Mouse (Mus musculus): ENCODE results near the gene Zfp607a. TPM values are rescaled to one million over a fixed set of nuclear protein-coding genes. Genes with fewer than 3 reads are reported as not detected.
A peak's percentile ranks its signal among the peaks of the same experiment; 100 is the strongest.
"Not testable (repeated sequence)": the region's sequence is repeated elsewhere in the genome, so short reads cannot be mapped to it uniquely, and the experiment has no call there.

The Zfp607a gene
- total RNA-seq (2021): 7.2 and 8.0 TPM in 2 replicates
- long read RNA-seq, partial matches to known transcripts: 2 of 5 reads
- long read RNA-seq, other reads (novel, unspliced or antisense): 1 of 5 reads

DNA sequence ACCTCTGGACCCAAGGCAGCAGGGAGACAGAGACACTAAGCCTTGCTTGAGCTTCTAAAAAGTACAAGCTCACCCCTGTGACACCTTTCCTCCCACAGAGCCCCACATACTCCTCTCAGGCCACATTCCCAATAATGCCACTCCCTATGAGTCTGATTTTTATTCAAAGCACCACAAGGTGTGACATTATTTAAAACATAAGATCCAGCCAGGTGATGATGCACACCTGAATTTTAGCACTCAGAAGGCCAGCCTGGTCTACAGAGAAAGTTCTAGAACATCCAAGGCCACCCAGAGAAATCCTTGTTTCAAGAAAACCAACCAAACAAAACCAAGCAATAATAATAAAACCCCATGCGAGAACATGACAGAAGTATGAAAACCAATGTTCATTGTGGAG lies at the start of gene Zfp607a:
Gene Zfp607a, plus strand, starts transcription at position 301 of the 400 bp plus-strand sequence.
- no peak for DNase-seq

DNA sequence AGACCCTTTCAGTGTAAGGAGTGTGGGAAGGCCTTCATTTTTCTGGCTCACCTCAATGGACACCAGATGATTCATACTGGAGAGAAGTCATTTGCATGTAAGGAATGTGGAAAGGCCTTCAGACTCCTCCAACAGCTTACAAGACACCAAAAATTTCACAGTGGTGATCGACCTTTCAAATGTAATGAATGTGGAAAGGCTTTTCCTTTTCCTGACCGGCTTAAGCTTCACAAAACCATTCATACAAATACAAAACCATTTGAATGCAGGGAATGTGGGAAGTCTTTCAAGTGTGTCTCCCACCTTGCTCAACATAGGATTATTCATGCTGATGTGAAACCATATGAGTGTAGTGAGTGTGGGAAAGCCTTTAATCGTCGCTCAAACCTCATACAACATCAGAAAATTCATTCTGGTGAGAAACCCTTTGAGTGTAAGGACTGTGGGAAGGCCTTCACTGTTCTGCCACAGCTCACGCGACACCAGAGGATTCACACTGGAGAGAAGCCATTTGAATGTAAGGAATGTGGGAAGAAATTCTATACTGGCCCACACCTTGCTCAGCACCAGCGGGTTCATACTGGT lies 38.7 kb upstream of the Zfp607a start:
- DNase-seq: no peak

DNA sequence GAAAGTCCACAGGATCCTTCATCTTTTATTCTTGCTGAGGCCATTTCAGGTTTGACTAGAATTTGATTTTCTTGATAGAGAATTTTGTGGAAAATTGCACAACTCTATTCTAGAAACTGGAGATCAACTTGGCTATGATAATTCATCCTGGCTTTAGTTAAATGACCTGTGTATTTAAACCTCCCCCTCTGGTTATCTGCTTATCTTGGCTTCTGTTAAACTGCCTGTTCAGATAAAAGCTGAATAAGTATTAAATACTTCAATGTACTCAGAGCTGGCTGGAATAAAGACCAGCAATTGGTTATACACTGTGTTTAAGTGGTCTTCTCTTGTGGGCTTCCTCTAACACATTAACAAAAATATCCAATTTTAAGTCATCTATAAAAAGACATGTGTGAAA lies 34.7 kb upstream of the Zfp607a start:
- DNase-seq: no peak

DNA sequence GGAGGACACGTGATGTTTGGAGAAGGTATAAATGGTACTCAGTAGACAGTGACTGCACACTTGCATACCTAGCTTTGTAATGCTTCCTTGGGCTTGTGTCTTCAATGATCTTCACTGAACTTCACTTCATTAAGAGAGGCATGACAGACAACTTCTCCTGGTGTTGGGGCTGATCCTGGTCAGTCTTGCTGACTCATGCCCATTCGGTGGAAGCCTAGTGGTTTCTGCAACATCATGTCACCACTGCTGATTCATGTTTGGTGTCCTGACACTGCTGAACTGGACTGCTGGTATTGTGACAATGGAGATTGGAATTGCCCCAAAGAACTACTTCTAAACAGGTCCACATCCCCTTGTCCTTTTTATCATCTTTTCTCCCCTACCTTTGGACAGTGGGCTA lies 23.2 kb upstream of the Zfp607a start:
- DNase-seq: no peak

DNA sequence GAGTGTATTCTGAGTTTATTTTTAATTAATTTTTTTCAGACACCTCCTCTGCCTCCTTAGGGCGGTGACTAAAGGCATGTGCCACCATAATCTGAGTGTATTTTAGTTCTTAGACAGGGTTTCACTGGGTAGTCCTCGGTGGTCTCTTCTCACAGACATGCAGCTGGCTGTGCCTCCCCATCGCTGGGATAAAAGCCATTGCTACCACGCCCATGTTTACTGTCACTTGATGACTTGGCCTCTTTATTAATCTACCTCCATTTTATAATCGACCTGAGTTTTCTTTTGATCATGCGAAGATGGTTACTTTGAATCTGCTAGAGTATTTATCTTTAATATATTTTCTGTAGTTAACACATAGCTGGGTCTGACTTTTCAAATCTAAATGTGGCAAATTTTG lies 19.4 kb upstream of the Zfp607a start:
- DNase-seq: no peak

DNA sequence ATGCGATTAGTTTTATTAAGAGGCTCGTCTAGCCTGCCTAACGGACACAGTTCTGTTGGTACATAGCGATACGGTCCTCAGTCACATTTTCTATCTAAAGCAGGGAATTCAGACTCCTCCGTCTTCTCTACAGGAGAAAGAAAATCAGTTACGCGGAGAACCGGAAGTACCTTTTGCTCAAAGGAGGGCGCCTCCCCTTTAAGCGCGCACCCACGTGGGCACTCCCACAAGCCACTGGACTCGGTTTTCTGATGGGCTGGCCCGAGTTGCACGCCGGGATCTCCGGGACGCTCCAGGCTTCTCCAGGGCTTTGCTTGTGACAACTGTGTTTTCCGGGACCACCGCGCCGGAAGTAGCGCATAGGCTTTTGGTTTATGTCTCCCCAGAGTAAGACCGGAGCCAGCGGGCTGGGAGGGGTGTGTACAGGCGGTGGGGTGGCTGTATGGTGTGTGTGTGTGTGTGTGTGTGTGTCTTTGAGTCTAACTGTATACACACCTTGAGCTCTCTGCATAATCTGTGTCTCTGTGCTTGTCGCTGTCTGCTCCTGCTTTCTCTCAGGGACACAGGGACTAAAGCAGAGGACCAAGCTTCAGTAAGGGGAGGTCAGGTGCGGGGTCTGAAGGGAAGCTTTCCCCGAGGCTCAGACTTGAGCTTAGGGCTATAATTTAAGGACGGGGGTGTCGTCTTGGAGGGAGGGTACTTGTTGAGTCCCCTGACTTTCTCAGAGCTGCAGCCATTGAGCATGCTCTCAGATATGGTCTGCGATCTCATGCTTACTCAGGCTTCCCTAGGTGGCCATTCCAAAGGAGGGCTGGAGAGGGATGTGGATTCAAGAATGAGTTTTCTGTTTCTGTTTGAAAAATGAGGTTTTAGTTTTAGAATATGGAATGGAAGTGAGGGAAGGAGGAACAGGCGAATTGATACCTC lies 18.7 kb upstream of the Zfp607a start, which contains the start of gene Zfp59:
Gene Zfp59, plus strand, starts transcription at position 285 of the 927 bp plus-strand sequence.
- DNase-seq: peak; percentile 87

DNA sequence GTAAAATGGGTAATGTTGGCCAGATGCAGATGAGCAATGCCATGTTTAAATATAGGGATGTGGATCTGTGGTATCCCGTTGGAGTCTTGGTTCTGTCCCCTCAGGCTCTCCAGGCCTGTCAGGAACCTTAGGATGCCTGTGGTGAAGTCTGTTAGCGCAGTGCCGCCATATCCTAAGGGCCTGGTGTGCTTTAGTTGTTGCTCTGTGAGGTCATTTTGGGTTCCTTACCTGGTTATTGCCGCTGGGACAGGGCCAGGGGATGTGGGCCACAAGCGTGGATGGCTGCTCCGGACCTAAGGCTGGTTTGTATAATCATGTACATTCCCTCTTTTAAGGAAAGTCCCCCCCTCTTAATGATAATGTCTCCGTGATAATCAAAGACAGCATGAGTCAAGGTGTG lies 17.7 kb upstream of the Zfp607a start:
- no peak for DNase-seq

DNA sequence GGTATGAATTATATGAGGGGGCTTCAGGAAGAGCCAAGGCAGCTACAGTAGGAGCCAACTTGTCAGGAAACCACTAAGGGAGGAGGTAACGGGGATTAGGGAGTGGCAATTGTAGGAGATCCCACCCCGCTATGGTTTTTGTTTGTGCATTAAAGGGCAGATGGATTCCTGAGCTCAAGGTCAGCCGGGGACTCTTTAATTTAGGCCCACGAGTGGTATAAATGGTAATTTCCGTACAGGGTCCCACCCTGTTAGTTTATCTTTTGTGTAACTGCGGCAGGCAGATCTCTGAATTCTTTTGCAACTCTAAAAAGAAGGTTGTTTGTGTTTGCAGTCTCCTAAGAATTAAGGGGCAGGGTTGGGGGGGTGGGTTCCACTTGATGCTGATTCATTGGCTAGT lies 17.2 kb upstream of the Zfp607a start:
- DNase-seq: no peak

DNA sequence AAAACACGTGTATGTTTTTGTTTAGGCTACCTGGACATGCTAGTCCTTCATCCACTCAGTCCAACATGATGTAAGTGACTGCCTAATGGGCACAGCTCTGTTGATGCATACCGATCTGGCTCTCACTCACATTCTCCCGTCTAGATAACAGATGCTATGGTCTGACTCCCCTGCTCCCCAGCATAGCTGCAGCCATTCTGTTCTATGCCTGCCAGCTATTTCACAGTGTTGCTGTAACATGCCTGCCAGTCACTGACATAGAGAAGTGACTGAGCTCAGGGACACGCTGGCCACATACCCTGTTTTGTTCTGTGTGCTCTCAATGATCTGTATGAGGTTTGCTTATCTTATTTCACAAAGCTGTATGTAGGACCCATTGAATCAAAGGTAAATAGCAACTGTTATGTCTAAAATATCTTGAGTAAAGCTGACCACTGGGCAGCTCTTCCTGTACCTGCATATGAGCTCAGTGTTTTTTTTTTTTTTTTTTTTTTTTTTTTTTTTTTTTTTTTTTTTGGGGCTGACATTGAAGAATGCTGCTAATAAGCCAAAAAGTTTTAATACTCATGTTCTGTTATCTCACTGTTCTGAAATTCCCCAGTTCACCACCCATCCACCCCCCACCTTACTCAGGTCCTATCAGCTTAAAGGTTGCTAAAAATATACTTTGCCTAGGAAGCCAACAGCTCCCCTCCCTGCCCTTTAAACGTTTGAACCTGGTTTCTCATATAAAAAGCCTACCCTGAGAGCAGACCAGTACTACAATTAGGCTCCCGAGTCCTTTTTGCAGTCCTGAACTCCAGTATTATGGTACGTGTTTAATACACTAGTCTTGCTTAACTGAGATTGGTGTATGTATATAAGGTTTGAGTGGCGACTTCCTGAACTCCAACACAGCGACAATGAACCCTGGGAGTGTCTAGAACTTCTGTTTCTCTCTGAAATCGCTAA lies 2.2 kb downstream of the Zfp607a start:
- DNase-seq: no peak

DNA sequence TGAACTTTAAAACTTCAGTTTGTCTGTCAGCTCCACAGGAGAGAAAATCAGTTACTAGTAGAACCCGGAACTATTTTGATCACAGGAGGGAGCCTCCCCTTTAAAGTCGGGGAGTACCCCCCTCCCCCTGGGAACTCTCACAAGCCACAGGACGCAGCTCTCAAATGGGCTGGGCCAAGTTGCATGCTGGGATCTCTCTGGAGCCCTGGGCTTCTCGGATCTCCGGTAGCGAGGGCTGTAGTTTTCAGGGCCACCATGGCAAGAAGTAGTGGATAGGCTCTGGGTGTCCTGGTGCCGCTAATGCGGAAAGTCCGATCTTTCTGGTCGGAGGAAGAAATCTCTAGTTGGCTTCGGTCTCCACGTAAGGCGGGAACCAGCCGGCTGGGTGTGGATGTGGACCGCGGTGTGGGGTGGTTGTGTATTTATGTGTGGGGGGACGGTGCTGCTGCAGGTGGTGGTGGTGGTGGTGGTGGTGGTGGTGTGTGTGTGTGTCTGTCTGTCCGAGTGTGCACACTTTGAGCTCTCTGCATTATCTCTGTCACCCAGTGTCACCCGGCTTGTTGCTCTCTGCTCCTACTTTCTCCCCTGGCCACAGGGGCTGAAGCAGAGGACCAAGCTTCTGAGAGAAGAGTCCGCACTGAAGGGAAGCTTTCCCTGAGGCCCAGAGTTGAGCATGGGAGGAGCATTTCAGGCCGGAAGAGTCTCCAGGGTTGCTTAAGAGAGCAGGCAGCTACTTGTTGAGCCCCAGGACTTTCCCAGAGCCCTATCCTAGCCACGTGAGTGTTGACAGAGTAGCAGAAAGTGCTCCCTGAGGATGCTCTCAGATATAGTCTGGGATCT lies 3.3 kb downstream of the Zfp607a start:
- DNase-seq: peak; percentile 72

DNA sequence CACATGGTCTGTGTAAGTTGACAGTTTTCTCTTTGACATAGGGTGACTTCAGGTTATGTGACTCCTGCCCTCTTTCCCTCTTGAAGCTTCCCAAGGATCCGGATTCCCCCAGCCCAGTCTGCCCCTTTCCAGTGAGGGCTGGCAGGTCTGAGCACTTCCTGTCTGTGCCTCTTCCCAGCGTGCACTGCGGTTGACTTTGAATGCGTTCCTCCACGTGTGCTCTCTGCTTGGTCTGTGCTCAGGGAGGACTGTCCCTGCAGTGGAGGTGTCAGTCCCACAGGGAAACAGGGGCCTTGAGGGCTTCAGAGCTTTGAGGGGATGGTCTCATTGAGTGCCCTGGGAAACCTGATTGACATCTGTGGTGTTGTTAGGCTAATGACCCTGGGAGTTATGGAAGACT lies 5.3 kb downstream of the Zfp607a start:
- DNase-seq: not testable (repeated sequence)

DNA sequence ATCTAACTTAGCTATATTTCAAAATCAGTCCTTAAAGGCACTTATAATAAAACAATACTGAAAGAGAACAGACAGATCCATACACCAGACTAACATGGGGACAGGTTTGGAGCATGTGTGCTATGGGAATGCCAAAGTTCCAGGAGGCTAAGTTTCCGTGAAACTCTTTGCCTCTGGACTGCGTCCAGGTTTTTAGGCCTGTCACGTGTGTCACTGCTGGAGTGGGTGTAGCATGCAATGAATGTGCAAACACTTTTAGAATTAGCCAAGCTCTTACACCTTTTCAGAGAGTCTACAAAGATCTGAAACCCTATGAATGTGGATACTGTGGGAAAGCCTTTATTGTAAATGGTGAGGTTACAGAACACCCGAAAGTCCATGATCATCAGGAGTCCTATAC lies 24.4 kb downstream of the Zfp607a start:
- no peak for DNase-seq

DNA sequence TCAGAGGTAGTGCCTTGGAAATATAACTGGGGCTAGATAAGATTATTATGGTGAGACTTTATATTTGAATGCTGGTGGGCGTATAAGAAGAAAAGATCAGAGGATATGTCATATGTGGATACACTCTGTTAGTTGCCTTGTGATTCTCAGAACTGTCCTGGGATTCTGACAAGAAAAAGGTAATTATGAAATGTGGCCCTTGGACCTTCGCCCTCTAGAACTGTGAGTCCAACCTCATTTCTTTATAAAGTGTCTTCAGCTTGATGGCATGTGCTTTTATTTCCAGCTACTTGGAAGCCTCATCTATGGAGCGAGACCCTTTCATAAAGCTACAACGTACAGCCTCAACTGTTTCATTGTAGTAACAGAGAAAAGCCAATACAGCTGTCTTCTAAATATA lies 43.3 kb downstream of the Zfp607a start:
- no peak for DNase-seq

DNA sequence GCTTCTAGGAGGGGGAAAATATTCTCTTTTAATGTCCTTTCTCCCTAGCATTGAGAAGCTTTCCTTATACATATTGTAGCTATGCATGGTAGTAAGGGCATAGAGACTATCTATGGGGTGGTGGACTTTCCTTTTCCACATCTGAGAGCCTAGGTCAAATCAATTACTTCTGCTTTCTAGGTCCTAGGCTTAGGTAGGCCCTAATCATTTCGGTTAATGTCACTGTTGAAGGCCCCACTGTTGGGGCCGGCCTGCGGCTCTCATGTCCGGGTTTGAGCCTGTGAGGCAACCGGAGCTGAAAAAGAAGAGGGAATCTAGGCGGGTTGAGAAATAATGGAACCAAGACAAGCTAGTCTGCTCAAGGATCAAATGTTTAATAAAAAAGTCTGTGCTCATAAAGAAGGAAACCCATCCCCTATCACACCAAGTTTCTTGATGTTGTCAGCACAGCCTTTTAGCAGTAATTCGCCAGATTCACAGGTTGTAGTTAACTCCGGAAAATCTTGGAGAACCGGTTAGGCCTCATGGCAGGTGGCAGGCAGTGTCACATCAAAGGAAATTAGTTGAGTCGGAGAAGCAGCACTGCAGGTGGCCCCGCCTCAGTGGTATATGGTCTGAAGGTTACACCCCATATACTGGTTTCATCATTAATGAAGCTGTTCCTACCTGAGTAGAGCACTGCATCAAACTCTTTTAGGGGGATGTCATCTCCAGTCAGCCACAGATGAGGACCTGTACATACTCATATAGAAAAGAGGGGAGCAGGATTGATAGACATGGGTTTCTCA lies 47.9 kb downstream of the Zfp607a start:
- no peak for DNase-seq

DNA sequence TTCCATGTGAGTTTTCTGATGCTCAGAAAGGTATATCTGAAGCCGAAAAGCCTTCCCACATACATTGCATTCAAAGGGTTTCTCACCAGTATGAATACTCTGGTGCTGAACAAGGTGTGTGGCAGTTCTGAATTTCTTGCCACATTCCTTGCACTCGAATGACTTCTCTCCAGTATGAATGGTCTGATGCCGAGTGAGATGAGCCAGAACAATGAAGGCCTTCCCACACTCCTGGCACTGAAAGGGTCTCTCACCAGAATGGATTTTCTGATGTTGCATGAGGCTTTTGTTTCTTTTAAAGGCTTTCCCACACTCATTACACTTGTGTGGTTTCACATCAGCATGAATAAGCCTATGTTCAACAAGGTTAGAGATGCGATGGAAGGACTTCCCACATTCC lies 53.6 kb downstream of the Zfp607a start:
- DNase-seq: not testable (repeated sequence)

DNA sequence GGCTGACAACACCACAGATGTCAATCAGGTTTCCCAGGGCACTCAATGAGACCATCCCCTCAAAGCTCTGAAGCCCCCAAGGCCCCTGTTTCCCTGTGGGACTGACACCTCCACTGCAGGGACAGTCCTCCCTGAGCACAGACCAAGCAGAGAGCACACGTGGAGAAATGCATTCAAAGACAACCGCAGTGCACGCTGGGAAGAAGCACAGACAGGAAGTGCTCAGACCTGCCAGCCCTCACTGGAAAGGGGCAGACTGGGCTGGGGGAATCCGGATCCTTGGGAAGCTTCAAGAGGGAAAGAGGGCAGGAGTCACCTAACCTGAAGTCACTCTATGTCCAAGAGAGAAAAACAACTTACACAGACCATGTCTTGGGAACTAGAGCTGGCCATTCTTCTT lies 69.7 kb downstream of the Zfp607a start:
- not testable (repeated sequence) for DNase-seq

DNA sequence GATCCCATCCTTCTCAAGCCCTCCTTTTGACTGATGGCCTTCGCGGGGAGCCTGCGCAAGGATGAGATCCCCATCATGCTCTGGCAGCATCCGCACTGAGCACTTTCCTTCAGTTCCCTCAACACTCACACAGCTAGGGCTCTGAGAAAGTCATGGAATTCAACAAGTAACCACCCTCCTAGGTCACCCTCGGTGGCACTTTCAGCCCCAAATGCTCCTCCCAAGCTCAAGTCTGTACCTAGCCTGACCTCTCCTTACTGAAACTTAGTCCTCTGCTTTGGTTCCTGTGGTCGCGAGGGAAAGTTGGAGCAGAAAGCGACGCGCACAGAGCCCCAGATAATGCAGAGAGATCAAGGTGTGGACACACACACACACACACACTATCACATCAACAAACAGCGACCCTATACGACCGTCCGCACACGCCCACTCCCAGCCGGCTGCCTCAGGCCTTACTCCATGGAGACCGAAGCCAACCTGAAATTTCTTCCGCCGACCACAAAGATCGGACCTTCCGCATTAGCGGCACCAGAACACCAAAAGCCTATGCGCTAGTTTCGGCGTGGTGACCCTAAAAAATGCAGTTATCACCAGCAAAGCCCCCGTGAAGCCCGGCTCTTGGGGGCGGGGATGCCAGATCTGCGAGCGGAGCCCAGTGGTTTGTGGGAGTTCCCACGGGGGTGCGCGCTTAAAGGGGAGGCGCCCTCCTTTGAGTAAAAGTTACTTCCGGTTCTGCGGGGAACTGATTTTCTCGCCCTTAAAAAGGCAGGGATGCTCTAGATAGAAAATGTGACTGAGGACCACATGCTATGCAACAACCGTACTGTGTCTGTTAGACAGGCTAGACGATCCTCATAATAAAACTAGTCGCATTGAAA lies 71.7 kb downstream of the Zfp607a start, which contains the start of gene Zfp974:
Gene Zfp974, minus strand, starts transcription at position 643 of the 878 bp plus-strand sequence.
- DNase-seq: peak; percentile 69

Measured in adrenal gland, postnatal 25 days (tissue).